Mouse (Mus musculus): ENCODE measurements around the gene Coq4.
"Not testable (repeated sequence)": the region's sequence is repeated elsewhere in the genome, so short reads cannot be mapped to it uniquely, and the experiment has no call there.

The Coq4 gene

DNA sequence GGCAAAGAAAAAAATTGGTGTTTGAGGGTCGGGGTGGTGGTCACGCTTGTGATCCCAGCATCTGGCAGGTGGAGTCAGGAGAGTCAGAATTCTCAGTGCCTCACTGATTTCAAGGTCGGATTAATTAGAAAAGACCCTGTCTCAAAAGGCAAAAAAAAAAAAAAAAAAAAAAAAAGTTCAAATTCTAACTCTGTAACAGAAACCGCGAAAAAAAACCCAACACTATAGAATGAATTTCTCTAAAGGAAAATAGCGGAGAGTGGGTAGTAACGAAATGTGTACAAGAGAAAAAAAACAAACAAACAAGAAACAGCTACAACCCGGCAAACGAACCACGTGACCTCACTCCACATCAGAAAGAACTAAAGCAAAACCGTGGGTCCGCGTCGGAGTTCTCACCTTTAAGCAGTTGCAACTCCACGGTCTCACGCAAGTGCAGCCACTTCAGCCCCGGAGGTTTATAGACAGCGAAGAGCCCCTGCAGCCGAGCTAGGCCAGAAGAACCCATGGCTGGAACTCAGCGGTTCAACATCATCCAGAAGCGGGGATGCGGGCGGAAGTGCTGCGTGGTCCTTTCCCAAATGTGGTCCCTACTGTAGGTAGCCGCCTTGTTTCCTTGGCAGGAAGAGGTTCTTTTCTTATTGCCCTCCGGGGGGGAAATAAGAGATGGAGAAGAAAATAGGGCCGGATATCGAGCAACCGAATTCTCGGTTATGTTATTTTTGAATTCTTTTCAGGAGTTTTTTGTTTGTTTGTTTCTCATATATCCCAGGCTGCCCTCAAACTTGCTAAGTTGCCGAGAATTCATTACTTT, at the start of gene Coq4:
Gene Coq4, plus strand, starts transcription at position 390 of the 814 bp plus-strand sequence.
- DNase-seq (ENCODE audit: low read depth, low spot score) = peak; percentile 86

DNA sequence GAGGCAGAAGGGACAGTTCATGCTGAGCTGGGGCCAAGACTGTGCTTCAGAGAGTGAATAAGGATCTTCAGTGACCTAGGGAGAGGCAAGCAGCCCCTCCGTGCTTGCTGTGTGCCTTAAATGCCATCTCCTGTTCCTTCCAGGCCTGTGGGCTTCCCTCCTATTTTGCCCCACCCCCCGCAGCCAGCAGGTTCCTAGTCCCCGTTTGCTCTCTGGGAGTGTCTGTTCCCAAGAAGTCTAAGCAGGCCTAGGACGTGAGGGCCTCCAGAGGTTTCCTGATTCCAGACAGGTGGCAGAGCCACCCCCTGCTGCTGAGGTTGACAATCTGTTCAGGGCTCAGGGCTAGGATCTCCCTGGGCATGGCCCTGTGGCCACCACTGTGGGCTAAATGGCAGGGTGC, 48.5 kb upstream of the Coq4 start:
- DNase-seq (ENCODE audit: low read depth, low spot score) = no peak

DNA sequence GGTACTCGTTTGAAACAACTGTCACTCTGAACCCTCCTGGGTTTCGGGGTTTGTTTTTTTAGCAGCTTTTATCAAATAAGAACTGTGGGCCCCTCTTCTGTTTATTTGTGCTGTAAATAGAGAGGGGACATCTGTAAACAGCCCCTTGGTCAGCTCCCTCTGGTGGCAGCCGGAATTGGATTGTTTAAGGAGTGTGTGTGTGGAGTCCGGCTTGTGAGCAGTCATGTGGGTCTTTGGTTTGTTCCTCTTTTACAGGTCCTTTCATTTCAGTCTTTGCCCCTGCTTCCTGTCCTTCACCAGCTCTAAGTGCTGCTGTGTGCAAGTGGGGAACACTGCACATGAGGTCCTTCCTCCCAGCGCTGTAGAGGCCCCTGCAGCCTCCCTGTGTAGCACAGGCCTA, 47.9 kb upstream of the Coq4 start:
- DNase-seq (ENCODE audit: low read depth, low spot score) = no peak

DNA sequence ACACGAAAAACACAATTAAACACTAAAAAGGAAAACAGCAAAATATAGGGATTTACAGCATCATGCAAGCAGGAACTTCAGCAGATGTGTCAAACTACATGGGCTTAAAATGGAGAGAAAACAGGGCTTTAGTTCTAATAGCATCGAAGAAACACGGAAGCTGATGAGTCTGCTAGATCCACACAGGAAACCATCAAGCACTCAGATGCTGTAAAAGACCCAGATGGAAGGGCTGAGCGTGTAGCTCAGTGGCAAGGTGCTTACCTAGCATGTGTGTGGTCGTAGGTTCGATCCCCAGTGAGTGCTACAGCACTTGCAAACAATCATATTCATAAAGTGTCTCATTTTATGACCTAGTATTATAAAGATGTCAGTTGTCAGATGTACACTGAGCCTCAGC, 46.1 kb upstream of the Coq4 start:
- no peak for DNase-seq (ENCODE audit: low read depth, low spot score)

DNA sequence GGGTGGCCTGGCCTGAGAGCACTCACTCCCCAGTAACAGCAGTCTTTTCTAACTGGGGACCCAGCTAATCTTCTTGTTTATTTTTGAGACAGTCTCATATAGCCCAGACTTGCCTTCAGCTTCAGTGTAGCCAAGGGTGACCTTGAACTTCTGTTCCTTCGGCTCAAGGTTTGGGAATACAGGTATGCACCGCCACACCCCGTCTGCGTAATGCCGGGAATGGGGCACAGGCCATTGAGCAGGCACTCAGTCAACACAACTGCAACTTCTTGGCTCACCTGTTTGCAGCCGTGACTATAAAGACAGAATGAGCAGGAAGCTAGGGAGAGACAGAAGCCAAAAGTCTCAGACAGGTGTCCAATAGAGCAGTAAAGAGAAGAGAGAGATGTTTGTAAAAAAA, 43.0 kb upstream of the Coq4 start:
- DNase-seq (ENCODE audit: low read depth, low spot score) = no peak

DNA sequence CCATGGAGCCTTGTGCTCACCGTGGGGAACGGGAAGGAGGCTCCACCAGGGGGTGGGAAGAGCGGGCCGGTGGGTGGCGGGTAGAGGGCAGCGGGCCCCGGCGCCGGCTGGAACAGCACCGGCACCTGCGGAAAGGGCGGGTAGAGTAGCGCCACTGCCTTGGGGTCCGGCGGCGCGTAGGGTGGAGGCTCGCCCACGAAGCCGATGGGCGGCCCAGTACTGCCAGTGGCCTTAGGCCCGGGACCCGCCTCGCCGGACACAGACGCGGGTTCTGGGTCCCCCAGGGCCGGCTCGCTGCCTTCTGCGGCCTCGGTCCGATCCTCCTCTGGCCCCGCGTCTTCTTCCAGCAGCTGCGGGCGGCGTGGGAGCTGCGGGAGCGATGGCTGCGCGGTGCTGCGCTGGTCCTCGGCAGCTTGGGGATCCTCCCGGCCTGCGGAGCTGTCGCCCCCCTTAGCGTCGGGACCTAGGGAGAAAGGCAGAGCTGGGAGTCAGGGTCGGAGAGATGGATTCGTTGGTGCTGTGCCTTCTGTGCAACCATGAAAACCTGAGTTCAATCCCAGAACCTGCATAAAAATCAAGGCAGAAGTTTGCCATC, 40.0 kb upstream of the Coq4 start:
- no peak for DNase-seq (ENCODE audit: low read depth, low spot score)

DNA sequence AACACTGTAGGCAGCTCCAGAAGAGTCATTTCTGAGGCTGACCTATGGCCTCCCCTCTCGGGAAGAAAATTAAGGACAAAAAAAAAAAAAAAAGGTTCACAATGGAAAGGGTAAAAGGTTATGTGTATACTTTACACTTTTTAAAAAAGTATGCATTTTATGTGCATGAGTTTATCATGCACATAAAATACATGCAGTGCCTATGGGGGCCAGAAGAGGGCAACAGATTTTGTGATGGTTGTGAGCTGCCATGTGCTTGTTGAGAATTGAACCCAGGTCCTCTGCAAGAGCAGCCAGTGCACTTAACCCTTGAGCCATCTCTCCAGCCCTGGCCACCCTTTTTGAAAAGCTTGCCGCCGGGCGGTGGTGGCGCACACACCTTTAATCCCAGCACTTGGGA, 39.4 kb upstream of the Coq4 start:
- no peak for DNase-seq (ENCODE audit: low read depth, low spot score)

DNA sequence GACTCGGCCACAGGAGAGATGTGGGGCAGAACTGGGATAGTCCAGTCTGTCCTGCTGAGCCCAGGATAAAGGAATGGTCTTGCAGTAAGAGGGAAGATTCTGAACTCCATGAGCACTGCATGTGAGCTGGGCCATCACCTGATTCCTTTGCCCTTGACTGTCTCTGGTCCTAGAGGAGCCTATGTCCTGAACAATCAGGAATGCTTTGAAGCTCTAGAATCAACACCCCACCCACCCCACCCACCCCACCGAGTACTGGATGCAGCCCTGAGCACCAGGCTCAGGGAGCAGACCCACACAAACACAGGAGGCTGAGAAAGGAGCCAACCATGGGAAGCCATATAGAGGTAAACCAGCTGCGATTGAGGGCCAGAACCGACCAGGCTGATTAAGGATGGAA, 38.8 kb upstream of the Coq4 start:
- DNase-seq (ENCODE audit: low read depth, low spot score) = no peak

DNA sequence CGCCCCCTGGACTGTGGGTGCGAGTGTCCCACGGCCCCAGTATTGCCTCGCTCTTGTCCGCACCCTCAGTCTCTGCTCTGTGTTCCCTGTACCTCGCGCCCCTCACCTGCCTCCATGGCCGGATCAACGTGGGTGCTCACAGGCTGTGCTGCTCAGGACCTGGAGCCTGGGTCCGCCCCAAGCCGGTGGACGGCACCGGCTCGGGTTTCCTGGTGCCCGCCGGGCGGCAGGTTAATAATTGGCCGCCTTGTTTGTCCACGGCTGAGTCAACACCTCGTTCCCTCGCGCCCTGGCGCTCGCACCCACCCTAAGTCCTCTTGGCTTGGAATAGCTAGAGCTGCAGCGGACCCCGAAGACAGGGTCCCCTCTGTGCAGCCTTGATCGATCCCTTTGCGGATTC, 35.8 kb upstream of the Coq4 start, which contains the start of gene Gm13420:
Gene Gm13420, minus strand, starts transcription at position 189 of the 400 bp plus-strand sequence.
- no peak for DNase-seq (ENCODE audit: low read depth, low spot score)

DNA sequence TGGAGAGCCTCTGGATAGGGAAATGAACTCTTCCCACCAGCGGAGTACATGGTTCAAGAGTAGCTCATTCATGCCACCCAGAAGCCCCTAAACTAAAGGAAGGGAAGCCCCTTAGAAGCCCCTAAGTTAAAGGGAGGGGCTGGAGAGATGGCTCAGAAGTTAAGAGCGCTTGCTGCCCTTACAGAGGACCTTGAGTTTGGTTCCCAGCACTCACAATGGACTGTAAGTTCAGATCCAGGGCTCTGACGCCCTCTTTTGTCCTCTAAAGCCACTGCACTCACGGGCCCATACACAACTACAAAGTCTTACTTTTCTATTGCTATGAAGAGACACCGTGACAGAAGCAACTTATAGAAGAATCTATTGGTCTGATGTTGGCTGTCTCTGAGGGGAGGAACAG, 34.9 kb upstream of the Coq4 start:
- DNase-seq (ENCODE audit: low read depth, low spot score) = no peak

DNA sequence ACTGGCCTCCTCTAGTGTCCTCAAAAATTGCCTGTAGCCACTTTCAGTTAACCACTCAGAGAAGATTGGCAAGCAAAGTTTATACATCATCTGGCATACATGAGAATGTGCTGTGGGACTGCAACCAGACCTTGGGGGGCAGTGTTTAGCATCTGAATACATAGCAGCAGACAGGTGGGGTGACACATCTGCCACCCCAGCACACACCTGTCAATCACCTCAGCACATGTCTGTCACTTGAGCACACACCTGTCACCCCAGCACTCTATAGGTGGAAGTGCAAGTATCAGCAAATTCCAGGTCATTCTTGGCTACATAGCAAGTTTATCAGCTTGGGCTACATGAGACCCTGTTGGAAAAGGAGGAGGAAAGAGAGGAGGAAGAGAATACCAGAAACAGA, 31.6 kb upstream of the Coq4 start:
- DNase-seq (ENCODE audit: low read depth, low spot score) = no peak

DNA sequence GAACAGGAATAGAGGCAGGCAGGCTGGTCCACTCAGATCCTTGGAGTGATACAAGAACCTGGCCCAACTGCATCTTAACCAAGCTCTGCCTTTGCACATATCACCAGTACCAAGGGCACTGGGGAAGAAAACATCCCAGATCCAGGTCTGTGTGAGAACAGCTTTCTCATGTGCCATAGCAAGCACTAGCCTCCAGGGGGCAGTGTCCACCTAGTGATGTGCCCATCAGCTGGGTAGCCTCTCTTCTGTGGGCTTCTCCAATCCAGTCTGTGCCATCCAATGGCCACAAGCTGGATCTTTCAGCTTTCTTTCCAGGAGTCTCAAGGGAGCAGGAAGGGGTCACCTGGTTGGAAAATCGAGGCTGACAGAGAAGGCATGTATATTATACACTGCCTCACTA, 22.5 kb upstream of the Coq4 start:
- no peak for DNase-seq (ENCODE audit: low read depth, low spot score)

DNA sequence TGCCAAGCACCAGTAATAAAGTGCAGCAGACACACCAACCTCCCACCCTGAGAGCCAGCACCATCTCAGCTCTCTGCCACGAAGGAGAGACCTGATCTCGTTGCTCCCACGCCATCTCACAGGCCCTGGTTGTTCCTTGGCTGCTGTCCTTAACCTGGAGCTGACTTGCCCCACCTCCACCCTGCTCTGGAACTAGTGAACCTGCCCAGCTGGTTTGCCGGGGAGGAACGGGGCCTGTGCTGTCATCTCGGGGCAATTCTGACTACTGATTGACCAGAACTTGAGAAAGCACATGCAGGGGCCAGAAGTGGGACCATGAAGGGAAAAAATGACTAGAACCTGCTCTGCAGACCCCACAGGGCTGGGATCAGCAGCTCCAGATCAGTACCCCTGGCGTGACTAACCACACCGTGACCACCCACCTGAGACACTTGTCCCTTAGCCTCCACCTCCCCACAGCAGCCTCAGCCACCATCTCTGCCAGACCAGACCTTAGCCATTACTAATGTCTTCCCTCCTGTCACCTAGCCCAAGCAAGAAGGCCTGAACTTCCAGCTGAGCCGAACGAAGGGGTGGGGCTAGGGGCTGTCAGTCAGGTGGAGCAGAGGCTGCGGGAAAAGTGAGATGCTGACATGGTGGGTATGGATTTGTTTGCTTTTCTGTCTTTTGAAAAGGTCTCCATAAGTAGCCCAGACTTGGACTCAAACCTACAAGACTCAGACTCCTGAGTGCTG, 19.1 kb upstream of the Coq4 start:
- DNase-seq (ENCODE audit: low read depth, low spot score) = no peak

DNA sequence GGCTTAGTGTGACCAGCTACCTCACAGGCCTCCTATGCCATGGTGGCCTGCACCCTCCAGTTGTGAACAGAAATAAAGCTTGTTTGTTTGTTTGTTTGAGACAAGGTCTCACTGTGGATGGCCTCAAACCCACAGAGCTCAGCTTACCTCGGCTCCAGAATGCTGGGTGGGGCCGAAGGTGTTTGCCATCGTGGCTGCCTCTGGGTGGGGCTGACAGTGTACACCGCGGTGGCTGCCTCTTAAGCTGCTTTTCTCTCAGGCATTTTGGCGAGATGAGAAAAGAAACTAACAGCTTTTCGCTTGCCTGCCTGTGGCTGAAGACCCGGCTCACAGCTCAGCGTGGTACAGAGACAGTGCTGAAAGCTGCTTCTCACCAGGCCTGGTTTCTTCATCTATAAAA, 18.4 kb upstream of the Coq4 start:
- DNase-seq (ENCODE audit: low read depth, low spot score) = no peak

DNA sequence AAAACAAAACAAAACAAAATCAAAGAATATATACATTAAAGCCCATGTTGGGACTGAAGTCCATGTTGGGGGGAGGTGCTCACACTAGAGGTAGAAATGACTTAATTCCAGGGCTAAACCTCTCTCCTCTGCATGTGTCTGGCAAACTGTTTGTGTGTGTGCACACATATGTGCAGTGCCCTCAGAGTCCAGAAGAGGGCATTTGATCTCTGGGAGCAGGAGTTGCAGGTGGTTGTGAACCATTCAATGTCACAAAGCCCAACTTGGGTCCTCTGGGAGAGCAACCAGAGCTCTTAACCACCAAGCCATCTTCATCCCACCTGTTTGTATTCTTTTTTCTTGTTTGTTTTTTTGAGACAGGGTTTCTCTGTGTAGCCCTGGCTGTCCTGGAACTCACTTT, 17.1 kb upstream of the Coq4 start:
- DNase-seq (ENCODE audit: low read depth, low spot score) = no peak

DNA sequence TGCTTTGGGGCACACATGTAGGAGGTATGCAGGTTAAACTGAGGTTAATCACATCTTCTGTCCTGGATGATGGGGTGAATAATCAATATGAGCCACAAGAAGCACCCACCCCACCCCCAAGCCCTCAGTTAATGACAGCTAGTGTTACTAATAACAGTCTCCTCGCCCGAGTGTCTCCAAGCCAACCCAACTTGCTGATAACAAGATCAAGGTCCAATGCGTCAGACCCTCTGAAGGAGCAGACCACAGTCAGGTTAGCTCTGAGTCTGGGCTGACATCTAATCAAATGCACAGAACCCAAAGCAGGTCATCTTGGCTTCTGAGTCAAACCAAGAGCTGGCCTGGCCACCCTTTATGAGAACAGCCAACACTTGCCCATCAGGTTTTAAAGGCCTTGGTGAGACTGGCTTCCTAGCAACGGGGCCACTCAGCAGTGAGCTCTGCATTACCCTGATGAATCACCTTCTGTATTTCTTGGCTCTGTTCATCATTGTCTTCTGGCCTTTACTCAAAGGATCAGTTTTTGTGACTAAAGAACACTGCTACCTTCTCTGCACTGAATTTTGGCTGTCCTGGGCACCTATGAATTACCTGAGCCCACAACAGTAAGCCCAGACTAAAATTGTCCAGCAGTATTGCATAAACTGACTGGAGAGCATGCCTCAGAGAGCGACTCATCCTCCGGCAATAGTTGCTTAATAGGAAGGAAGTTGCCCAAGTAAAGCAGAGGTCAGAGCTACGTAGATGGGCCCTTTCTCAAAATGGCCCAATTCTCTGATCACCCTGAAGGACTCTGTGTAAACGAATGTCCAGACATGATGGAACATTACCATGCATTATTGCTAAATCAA, 15.5 kb upstream of the Coq4 start:
- no peak for DNase-seq (ENCODE audit: low read depth, low spot score)

DNA sequence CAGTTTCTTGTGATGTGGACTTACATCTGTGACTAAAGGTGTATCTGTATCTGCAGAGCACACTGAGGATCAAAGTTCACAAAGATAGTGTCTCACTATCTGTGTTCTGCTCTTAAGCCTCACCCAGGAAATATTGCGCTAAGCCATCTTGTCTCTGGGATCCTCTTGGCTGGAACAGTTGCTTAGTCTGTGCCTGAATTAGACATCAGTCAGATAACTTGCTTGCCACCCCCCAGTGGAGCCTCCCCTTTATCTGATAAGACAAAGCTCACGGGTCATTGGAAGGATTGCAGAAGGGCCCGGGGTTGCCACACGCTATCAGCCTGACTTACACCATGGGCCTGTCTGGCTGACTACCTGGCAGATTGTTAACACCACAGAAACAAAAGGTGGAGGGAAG, 14.0 kb upstream of the Coq4 start:
- DNase-seq (ENCODE audit: low read depth, low spot score) = no peak

DNA sequence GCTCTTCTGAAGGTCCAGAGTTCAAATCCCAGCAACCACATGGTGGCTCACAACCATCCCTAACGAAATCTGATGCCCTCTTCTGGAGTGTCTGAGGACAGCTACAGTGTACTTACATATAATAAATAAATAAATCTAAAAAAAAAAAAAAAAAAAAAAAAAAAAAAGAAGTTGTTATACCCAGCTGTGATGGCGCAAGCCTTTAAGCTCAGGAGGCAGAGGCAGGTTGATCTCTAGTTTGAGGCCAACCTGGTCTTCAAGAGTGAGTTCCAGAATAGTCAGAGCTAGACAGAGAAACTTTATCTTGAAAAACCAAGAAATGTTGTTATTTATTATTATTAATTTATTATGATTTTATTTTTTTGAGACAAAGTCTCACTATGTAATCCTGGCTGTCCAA, 6.0 kb upstream of the Coq4 start:
- DNase-seq (ENCODE audit: low read depth, low spot score) = not testable (repeated sequence)

DNA sequence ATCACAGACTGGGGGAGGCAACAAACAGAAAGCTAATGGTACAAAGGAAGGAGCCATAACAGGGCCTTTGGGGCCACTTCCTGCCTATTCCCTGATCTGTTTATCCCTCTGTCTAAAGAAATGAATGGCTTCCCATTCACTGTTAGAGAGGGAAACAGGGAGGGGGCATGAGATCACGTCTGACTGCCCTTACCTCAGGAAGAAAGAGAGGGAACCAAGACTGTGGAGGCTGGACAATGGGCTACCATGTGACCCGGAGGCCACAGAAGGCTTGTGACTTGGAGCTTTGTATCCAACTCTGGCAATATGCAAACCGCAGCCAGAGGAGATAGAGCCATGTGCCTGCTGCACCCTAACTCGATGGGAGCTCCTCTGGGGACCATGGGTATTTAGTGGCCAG, 3.0 kb upstream of the Coq4 start:
- no peak for DNase-seq (ENCODE audit: low read depth, low spot score)

DNA sequence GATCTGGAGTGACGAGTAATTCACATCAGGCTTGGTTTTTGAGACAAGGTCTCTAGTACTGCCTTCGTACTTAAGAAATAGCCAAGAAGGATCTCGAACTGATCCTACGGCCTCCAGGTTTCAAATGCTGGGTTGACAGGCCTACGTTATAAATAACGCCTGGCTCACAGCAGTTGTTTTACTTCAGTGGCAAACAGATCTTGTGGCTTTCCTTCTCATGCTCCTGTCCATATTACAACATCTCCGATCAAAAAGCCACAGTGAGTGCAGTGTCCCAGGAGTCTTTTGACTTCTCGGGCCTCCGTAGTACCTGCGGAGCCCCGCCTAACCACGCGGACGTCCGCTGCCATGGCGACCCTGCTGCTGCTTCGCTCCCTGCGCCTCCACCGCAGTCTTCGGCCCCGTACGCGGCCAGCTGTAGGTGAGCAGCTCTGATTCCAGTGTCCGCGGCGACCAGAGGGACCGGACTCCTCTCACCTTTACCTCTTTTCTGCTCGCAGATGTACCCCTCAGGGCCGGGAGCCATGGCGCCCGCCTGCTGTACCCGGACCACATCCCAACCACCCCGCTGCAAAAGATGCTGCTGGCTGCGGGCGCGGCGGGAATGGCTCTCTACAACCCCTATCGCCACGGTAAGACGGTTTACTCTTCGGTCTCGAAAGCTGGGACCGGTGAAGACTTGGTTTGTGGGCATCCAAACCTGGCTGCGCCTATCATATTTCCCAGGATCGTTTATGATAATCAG, 816 bp downstream of the Coq4 start, which contains the start of gene Trub2:
Gene Trub2, minus strand, starts transcription at position 566 of the 745 bp plus-strand sequence.
- peak; percentile 68 for DNase-seq (ENCODE audit: low read depth, low spot score)

Measured in WW6 (cell line).